Mouse (Mus musculus) heart, embryonic 11.5 days (tissue): ENCODE results near the gene Sox21. TPM values are rescaled to one million over a fixed set of nuclear protein-coding genes. Genes with fewer than 3 reads are reported as not detected.

Experiments
- ATAC-seq: fragments of 200-750 bp; cut with Nextera tagmentation; replicated peaks from 2 replicates; pipeline ENCODE4 v1.8.0; 2017; ENCODE audit warnings: moderate library complexity; ENCODE audit not compliant: insufficient number of reproducible peaks, low FRiP score, low TSS enrichment
- H3K27ac ChIP-seq: fragments of 300-500 bp; sonication (generic); 2 replicates; pipeline ENCODE4 v1.5.1; 2014; ENCODE audit warnings: mild to moderate bottlenecking, low read depth, low read length
- H3K27me3 ChIP-seq: fragments of 300-500 bp; sonication (generic); 2 replicates; pipeline ENCODE4 v1.6.1; 2014; ENCODE audit warnings: mild to moderate bottlenecking, low read length, mixed read lengths; ENCODE audit not compliant: control insufficient read depth, insufficient read depth
- H3K36me3 ChIP-seq: fragments of 300-500 bp; sonication (generic); 2 replicates; pipeline ENCODE4 v1.6.1; 2014; ENCODE audit warnings: mild to moderate bottlenecking, low read length, moderate library complexity, mixed read lengths; ENCODE audit not compliant: control insufficient read depth, insufficient read depth
- H3K4me1 ChIP-seq: fragments of 300-500 bp; sonication (generic); 2 replicates; pipeline ENCODE4 v1.6.1; 2014; ENCODE audit warnings: low read length; ENCODE audit not compliant: control insufficient read depth, insufficient read depth
- H3K4me2 ChIP-seq: fragments of 300-500 bp; sonication (generic); 2 replicates; pipeline ENCODE4 v1.6.1; 2014; ENCODE audit warnings: mild to moderate bottlenecking, moderate library complexity
- H3K4me3 ChIP-seq: fragments of 300-500 bp; sonication (generic); 2 replicates; pipeline ENCODE4 v1.5.1; 2014; ENCODE audit warnings: low read depth, low read length
- H3K9ac ChIP-seq: fragments of 300-500 bp; sonication (generic); 2 replicates; pipeline ENCODE4 v1.6.1; 2014; ENCODE audit warnings: mild to moderate bottlenecking, low read depth, low read length, moderate library complexity
- H3K9me3 ChIP-seq: fragments of 300-500 bp; sonication (generic); replicated peaks from 2 replicates; pipeline ENCODE4 v1.6.1; 2016; ENCODE audit warnings: low read length; ENCODE audit not compliant: control insufficient read depth
- whole genome bisulfite sequencing: fragments of 180-500 bp; shearing (Covaris S2); extraction: QIAGEN DNeasy Blood & Tissue Kit; methylation state at CpG from one replicate; pipeline ENCODE4 v1.1.7; 2014; ENCODE audit not compliant: insufficient replicate concordance; 5-methylcytosine and 5-hydroxymethylcytosine counted together
- polyA plus RNA-seq: library from polyadenylated mRNA; unstranded; fragments of >200 nt; fragmentation: Nextera tagmentation; extraction: Ambion mirVana; gene quantifications from 2 replicates; pipeline ENCODE4 v1.2.1, GENCODE M21; 2014

Gene Sox21
- polyA plus RNA-seq, 1 experiment from 2014 or later = 0.06 TPM

DNA sequence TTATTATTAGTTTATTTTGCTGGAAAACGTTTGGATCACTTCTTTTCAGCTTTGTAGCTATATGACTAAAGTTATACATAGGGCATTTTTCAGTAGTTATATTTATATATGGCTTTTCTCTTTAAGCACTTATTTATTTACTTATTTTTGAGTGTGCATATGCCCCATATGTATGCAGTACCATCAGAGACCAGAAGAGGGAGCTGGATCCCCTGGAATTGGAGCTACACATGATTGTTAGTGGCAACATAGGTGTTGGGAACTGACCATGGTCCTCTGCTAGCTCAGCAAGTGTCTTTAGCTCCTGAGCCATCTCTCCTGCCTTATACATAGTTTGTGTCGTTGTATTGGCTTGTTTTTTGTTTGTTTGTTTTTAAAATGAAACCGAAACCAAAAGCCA, 29.5 kb downstream of the Sox21 start:
- no peak overlapping the region for H3K4me3 ChIP-seq
- H3K9ac ChIP-seq = no peak overlapping the region
- no peaks in the 10 kb centered on the region for H3K27me3 ChIP-seq
- H3K4me1 ChIP-seq = no peaks in the 10 kb centered on the region
- H3K9me3 ChIP-seq = 0 out of 2 replicates have a peak, but pooled peaks cover 3% of the 10 kb centered on the region
- no peak overlapping the region for H3K27ac ChIP-seq
- no peak for ATAC-seq
- H3K36me3 ChIP-seq = no peaks in the 10 kb centered on the region
- 71% methylated on average over 3 of the region's 3 CpGs for WGBS
- no peak overlapping the region for H3K4me2 ChIP-seq

DNA sequence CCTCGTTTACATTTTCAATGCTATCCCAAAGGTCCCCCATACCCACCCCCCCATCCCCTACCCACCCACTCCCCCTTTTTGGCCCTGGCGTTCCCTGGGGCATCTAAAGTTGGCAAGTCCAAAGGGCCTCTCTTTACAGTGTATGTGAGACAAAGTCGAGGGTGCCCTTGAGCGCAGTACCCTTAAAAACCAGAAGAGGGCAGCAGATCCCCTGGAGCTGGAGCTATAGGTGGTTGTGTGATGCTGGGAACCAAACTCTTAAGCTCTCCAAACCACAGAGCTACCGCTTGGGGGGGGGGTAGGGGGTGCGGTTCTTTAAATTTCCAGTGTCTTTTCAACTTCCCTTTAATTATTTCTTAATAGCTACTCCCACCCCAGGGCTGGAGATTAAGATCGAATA, 33.8 kb downstream of the Sox21 start:
- WGBS = 66% methylated on average over 7 of the region's 7 CpGs
- no peak for ATAC-seq

DNA sequence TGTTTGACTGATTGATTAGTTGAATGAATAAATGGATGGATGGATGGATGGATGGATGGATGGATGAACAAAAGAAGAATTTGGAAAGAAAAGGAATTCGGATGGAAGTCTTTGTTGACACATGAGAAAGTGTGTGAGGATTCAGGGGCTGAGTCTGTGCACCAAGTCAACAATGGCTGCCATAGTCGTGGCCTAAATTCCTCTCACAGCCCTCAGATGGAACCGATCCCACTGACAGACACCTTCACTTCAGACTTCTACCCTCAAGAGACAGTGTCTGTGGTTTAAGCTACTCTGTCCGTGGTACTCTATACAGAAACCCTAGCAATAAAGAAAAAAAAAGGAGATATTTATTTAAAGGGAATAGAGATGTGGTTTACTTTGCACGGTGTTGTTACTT, 34.8 kb downstream of the Sox21 start:
- 0 out of 2 replicates have a peak, but pooled peaks cover 3% of the 10 kb centered on the region for H3K9me3 ChIP-seq
- no peaks in the 10 kb centered on the region for H3K4me1 ChIP-seq
- ATAC-seq = no peak
- H3K4me2 ChIP-seq = no peak overlapping the region
- H3K36me3 ChIP-seq = no peaks in the 10 kb centered on the region
- H3K27ac ChIP-seq = no peak overlapping the region
- no peaks in the 10 kb centered on the region for H3K27me3 ChIP-seq
- no peak overlapping the region for H3K4me3 ChIP-seq
- no peak overlapping the region for H3K9ac ChIP-seq
- WGBS = 82% methylated on average over 5 of the region's 5 CpGs

More for the DNA sequence above, 33.8 kb downstream of the Sox21 start:
- H3K4me3 ChIP-seq = no peak overlapping the region
- H3K4me2 ChIP-seq = no peak overlapping the region
- 0 out of 2 replicates have a peak, but pooled peaks cover 3% of the 10 kb centered on the region for H3K9me3 ChIP-seq
- H3K36me3 ChIP-seq = no peaks in the 10 kb centered on the region
- H3K27me3 ChIP-seq = no peaks in the 10 kb centered on the region
- no peak overlapping the region for H3K9ac ChIP-seq
- H3K27ac ChIP-seq = no peak overlapping the region
- no peaks in the 10 kb centered on the region for H3K4me1 ChIP-seq

DNA sequence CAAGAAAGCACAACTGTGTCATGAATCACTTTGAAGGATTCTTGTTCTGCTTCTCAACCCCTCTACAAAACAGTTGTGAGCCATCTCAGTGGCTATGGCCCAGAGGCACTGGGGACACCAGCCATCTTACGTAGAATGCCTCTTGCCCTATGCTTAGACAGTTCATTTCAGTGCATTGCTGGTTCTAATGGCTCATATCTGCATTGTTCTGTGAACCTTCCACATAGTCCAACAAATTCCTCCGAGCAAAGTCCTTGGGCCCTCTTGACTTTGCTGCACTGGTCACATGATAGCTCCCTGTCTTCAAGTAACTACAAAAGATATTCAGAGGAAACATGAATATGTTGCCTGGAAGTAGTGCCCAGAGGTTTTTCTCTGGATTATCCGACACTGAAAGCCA, 36.1 kb downstream of the Sox21 start:
- no peak overlapping the region for H3K4me3 ChIP-seq
- H3K27me3 ChIP-seq = peaks cover 2% of the 10 kb centered on the region; the same call in 1 of the 2 replicates
- no peak overlapping the region for H3K27ac ChIP-seq
- 77% methylated on average over 3 of the region's 3 CpGs for WGBS
- no peak overlapping the region for H3K4me2 ChIP-seq
- H3K9ac ChIP-seq = no peak overlapping the region
- no peak for ATAC-seq
- H3K4me1 ChIP-seq = no peaks in the 10 kb centered on the region
- H3K36me3 ChIP-seq = no peaks in the 10 kb centered on the region
- H3K9me3 ChIP-seq = 0 out of 2 replicates have a peak, but pooled peaks cover 3% of the 10 kb centered on the region

DNA sequence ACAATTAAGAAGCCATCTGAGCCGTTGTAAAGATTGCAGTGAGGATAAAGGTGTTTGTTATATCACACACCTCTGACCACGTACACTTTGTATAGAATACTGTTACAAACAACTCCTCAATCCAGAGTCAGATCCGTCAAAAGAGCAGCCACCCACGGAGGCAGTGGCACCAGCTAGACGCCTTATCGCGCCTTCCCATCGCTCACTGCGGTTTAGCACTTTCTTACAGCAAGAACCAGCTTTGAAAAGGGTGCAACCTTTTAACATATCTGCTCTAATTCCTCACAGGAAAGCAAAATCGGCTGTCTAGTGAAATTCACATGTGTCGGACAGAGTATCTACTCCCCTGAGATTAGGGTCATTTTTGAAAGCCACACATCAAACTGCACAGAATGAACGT, 39.8 kb downstream of the Sox21 start:
- H3K27ac ChIP-seq = no peak overlapping the region
- no peak overlapping the region for H3K4me3 ChIP-seq
- no peaks in the 10 kb centered on the region for H3K4me1 ChIP-seq
- H3K27me3 ChIP-seq = peaks cover 11% of the 10 kb centered on the region
- ATAC-seq = no peak
- 68% methylated on average over 12 of the region's 12 CpGs for WGBS
- no peak overlapping the region for H3K4me2 ChIP-seq
- no peaks in the 10 kb centered on the region for H3K36me3 ChIP-seq
- H3K9ac ChIP-seq = no peak overlapping the region
- H3K9me3 ChIP-seq = no peaks in the 10 kb centered on the region

DNA sequence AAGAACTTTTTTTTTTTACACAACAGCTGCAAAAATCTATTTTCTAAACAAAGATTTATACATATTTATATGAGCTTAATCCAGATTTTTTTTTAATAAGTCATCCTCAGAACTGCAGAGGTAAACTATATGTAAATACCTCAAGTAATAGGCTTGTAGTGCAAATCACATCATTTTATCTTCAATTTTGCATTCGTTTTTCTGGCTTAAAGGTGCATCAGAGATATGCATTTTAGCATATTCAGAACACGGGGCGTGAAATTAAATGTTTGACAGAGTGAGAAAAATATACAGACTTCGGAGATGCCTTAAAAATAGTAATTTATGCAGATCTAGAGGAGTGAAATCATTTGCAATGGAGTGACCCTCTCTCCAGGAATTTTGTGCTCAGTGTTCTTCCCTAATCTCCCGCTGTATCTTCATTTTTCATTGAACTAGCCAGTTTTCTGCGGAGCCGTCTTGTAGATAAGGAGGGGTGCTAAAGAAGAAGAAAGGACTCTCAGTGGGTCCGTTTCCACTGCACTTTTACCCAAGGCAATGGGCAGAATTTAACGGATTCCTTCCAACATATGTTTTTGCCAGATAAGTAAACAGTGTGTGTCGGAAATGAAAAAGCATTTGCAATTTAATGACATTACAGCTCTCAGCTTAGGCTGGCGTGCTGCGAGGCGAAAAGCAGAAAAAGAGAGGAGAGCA, 42.5 kb downstream of the Sox21 start:
- Histone ChIP-seq H3K9ac (no peak overlapping the region), H3K4me3 (no peak overlapping the region), H3K36me3 (no peaks in the 10 kb centered on the region), H3K27ac (no peak overlapping the region), H3K9me3 (no peaks in the 10 kb centered on the region), H3K4me2 (no peak overlapping the region), H3K4me1 (no peaks in the 10 kb centered on the region), H3K27me3 (peaks cover 11% of the 10 kb centered on the region)
- no peak for ATAC-seq
- 51% methylated on average over 13 of the region's 13 CpGs for whole genome bisulfite sequencing

DNA sequence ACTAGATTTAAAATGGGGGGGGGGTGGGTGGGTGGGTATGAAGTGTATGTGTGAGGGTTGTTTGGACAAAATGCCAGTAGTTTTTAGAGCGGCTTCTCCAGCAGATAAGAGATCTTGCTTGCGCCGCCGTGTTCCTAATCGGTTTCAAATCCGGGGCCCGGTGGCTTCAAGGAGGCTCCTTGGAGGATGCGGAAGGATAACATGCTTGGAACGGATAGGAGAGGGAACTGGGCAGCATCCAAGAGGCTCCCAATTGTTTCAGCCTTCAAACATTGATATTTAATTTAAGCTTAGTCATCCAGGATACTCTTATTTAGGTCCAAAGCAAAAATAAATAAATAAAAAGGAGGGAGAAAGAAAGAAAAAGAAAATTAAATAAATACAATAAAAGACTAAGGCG, 43.2 kb downstream of the Sox21 start:
- WGBS = 47% methylated on average over 10 of the region's 10 CpGs
- peaks cover 11% of the 10 kb centered on the region for H3K27me3 ChIP-seq

DNA sequence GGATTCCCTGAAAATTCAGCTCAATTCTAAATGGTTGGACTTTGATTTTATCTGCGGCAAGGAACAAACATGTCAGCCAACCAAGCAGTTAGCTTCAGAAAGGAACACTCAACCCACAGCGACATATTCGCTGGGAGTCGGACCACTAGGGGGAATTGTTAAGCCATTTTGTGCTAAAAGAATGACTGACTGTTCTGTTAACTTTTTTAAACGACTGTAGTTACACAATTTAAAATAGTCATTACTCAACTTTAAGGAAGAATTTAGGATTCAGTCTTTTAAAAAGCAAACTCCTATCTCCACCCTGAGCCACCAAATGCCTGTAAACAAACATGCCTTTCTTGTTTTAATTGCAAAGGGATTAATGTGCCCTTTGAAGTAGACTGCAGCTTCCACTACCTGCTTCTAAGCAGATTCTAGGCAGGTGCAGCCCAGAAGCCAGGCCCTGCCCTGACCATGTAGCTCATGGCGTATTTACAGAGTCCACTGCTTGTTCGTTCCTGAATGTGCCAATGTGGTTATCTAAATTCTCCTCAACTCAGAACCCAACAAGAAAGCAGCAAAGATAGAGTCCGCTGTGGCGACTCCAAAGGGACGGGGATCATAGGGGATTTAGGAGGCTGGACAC, 43.7 kb downstream of the Sox21 start:
- no peak for ATAC-seq
- Histone ChIP-seq H3K4me2 (no peak overlapping the region), H3K4me3 (no peak overlapping the region), H3K27me3 (peaks cover 11% of the 10 kb centered on the region), H3K9me3 (no peaks in the 10 kb centered on the region), H3K4me1 (no peaks in the 10 kb centered on the region), H3K36me3 (no peaks in the 10 kb centered on the region), H3K27ac (no peak overlapping the region), H3K9ac (no peak overlapping the region)
- WGBS = 47% methylated on average over 10 of the region's 10 CpGs

More for the DNA sequence above, 43.2 kb downstream of the Sox21 start:
- Histone ChIP-seq H3K4me2 (no peak overlapping the region), H3K9me3 (no peaks in the 10 kb centered on the region), H3K4me3 (no peak overlapping the region), H3K4me1 (no peaks in the 10 kb centered on the region), H3K36me3 (no peaks in the 10 kb centered on the region), H3K9ac (no peak overlapping the region), H3K27ac (no peak overlapping the region)
- ATAC-seq = no peak

DNA sequence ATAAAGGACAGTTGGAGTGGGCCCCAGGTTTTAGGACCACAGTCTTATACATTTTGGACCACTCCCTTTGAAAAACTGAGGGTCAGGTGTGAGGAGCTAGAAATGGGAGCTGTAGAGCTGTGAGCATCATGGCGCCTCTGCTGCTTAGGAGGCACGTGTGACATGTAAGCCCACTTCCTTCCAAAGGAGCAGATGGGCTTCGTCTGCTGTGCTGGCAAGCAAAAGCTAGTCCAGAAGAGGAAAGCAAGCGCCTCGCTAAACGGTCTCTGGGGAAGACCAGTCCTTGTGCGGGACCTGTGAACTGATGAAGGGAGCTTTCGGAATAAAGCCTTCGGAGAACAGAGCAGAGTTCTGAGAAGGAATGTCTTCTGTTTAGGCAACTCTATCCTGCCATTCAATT, 45.4 kb downstream of the Sox21 start:
- no peak overlapping the region for H3K27ac ChIP-seq
- H3K9me3 ChIP-seq = no peaks in the 10 kb centered on the region
- no peak overlapping the region for H3K4me3 ChIP-seq
- H3K4me1 ChIP-seq = no peaks in the 10 kb centered on the region
- 83% methylated on average over 9 of the region's 9 CpGs for WGBS
- H3K27me3 ChIP-seq = peaks cover 11% of the 10 kb centered on the region
- H3K9ac ChIP-seq = no peak overlapping the region
- no peak for ATAC-seq
- H3K36me3 ChIP-seq = no peaks in the 10 kb centered on the region
- no peak overlapping the region for H3K4me2 ChIP-seq
